Mouse (Mus musculus) intestine, embryonic 14.5 days (tissue): ENCODE results near the gene Gm20905. TPM values are rescaled to one million over a fixed set of nuclear protein-coding genes. Genes with fewer than 3 reads are reported as not detected.
"Not testable (repeated sequence)": the region's sequence is repeated elsewhere in the genome, so short reads cannot be mapped to it uniquely, and the experiment has no call there.

Experiments used
- ATAC-seq: fragments of 200-750 bp; cut with Nextera tagmentation; replicated peaks from 2 replicates; pipeline ENCODE4 v1.8.0; 2017; ENCODE audit warnings: low read depth, moderate number of reproducible peaks, moderate TSS enrichment, moderate library complexity; ENCODE audit not compliant: low FRiP score, low TSS enrichment
- DNase-seq: peaks from one replicate; pipeline ENCODE4 v3.0.0-alpha.2; 2018; ENCODE audit warnings: low spot score
- H3K27ac ChIP-seq: fragments of 300-500 bp; sonication (generic); 2 replicates; pipeline ENCODE4 v1.5.1; 2014; ENCODE audit warnings: low read depth, mild to moderate bottlenecking, control low read depth
- H3K27me3 ChIP-seq: fragments of 300-500 bp; sonication (generic); replicated peaks from 2 replicates; pipeline ENCODE4 v1.6.1; 2014; ENCODE audit warnings: low read length, control low read depth; ENCODE audit not compliant: control insufficient read depth, insufficient read depth
- H3K36me3 ChIP-seq: fragments of 300-500 bp; sonication (generic); 2 replicates; pipeline ENCODE4 v1.6.1; 2014; ENCODE audit warnings: low read length, control low read depth; ENCODE audit not compliant: control insufficient read depth, insufficient read depth
- H3K4me1 ChIP-seq: fragments of 300-500 bp; sonication (generic); replicated peaks from 2 replicates; pipeline ENCODE4 v1.6.1; 2014; ENCODE audit warnings: low read length, control low read depth, mixed read lengths; ENCODE audit not compliant: control insufficient read depth, insufficient read depth
- H3K4me2 ChIP-seq: fragments of 300-500 bp; sonication (generic); 2 replicates; pipeline ENCODE4 v1.6.1; 2014; ENCODE audit warnings: low read length
- H3K4me3 ChIP-seq: fragments of 300-500 bp; sonication (generic); 2 replicates; pipeline ENCODE4 v1.5.1; 2014; ENCODE audit warnings: low read depth, low read length, control low read depth, mixed read lengths
- H3K9ac ChIP-seq: fragments of 300-500 bp; sonication (generic); 2 replicates; pipeline ENCODE4 v1.6.1; 2014; ENCODE audit warnings: mild to moderate bottlenecking, low read length
- H3K9me3 ChIP-seq: fragments of 300-500 bp; sonication (generic); 2 replicates; pipeline ENCODE4 v1.6.1; 2016; ENCODE audit warnings: low read length, control low read depth; ENCODE audit not compliant: control insufficient read depth
- WGBS: fragments of 180-500 bp; shearing (Covaris S2); extraction: QIAGEN DNeasy Blood & Tissue Kit; methylation state at CpG from one replicate; pipeline ENCODE4 v1.1.7; 2014; 5-methylcytosine and 5-hydroxymethylcytosine counted together
- polyA plus RNA-seq: library from polyadenylated mRNA; unstranded; fragments of >200 nt; fragmentation: Nextera tagmentation; extraction: Ambion mirVana; gene quantifications from 2 replicates; pipeline ENCODE4 v1.2.1, GENCODE M21; 2014

The Gm20905 gene
- polyA plus RNA-seq, result not detected in 2 replicates

GRCm38 (mm10) chrY:37259503-37259902, at the start of gene Gm20905:
TSS of gene Gm20905 (minus strand) at chrY:37259603.
- not testable (repeated sequence) for H3K4me3 ChIP-seq, H3K36me3 ChIP-seq, ATAC-seq, H3K27me3 ChIP-seq, H3K9me3 ChIP-seq, H3K9ac ChIP-seq, H3K27ac ChIP-seq, H3K4me2 ChIP-seq, DNase-seq, H3K4me1 ChIP-seq
- WGBS, result no CpG with 5 or more reads among the region's 6 CpGs
